Mouse (Mus musculus): ENCODE results near the gene Efr3b. TPM values are rescaled to one million over a fixed set of nuclear protein-coding genes. Genes with fewer than 3 reads are reported as not detected.
A peak's percentile ranks its signal among the peaks of the same experiment; 100 is the strongest.

The Efr3b gene
- total RNA-seq (2017), result 0.12 TPM in 1 of 2 replicates, not detected in the other

DNA sequence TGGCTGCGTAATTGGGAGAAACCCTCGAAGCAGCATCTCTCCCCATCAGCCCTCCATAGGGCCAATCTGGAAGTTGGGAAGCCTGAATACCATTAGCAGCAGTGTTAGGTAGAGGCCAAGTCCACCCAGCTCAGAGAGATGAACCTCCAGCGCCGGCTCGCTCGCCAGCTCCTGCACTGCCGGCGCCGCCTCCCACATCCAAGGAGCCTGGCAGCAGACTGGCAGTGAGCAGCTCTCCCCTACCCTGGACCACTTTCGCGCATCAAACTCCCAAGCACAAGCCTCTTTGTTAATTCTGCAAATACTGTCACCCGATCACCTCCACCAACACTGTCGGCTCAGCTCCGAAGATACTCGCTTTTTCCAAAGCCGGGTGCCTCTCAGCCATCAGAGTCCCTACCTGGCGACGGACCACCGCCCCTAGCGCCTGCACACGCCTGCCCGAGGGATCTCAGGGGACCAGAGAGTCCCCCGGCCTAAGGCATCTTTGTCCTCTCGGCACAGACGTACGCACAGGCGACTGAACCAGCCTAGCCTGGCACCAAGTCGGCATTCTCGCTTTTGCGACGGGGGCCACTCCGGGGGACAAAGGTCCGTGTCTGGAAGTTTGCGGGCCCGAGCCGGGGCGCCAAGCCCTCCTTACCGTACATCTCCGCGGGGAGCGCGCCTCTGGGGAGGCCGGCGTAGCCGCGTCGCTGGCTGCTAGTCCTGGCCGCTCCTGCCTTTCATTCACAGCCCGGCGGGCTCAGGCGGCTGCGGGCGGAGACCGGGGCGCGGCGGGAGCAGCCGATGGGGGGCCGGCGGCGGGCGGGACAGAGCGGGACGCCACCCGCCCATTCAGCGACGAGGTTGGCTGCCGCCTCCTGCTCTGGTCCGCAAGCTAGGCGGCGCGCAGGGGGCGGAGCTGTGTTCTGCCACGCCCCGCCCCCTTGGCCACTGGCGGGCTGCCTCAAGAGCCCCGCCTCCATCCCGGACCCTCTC lies at the start of gene Efr3b:
Gene Efr3b, minus strand, starts transcription at position 855 of the 981 bp plus-strand sequence.
- ATAC-seq (ENCODE audit: extremely low read depth, insufficient number of reproducible peaks, low FRiP score, poor library complexity, severe bottlenecking), result no peak; the same call in 1 of the 2 replicates

DNA sequence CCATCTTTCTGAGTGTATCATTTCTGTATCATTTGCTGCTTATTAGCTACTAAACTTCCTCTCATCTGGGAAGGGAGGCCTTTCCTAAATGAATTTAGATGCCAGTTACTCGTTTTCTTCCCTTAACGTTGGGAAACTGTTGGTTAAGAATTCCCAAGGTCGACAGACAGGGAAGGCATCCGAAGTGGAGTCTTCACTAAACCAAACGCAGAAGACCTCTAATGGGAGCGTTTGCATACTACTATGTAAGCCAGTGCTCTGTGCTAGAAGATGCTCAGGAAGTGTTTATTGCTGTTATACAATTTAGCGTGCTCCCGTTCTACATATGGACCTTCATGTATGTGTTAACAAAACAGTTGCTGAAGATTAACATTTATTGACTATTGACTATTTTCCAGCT lies 44.7 kb upstream of the Efr3b start:
- no peak for ATAC-seq (ENCODE audit: extremely low read depth, insufficient number of reproducible peaks, low FRiP score, poor library complexity, severe bottlenecking)

DNA sequence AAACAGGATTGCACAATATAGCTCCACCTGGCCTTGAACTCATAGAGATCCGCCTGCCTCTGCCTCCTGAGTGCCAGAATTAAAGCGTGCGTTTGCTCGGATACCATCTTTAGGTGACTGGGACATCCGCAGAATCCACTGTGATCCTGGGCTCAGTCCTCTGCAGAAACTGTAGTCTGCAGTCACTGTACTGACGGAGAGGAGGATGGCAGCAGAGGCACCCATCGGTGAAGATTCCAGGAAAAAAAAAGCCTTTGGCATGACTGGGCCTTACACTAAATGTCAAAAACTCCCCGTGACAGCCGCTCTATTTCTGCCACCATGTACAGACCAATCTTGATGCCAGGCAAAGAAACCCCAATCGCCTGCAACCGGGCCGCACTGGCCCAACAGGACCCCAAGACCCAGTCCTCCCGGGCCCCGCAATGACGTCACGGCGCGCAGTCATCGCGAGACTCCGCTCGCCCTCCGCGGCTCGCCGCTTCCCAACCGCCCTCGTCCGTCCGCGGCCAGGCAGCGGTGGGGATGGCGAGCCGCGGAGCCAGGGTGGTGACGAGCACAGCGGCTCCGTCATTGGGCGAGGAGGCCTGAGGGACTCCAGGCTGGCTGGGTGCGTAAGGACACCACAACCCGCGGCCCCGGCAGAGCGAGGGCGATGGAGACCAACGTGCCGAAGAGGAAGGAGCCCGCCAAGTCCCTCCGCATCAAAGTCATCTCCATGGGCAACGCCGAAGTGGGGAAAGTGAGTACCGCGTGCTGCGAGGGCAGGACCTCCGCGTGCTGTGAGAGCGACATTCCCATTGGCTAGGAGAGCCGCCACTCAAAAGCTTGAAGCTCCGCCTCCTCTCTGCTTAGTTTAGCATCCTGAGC lies 43.7 kb upstream of the Efr3b start, which contains the start of gene Dnajc27:
Gene Dnajc27, plus strand, starts transcription at position 452 of the 870 bp plus-strand sequence.
- peak; percentile 94 for ATAC-seq (ENCODE audit: extremely low read depth, insufficient number of reproducible peaks, low FRiP score, poor library complexity, severe bottlenecking)

DNA sequence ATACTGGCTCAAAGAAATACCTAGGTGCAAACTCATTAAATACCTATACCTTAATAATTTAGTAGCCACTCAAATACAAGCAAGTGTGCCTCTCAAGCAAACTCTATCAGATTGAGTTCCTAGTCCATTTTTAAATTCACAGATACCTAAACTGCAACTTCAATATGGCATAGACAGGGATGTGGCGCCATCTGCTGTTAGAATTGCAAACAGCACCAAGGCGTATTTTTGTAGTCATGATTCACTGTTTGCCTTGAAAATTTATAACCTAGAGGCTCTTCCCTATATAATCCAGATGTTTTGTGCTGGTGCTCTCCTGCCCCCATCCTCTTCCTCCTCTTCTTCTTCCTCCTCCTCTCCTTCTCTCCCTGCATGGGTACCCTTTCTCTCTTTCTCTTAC lies 41.6 kb upstream of the Efr3b start:
- ATAC-seq (ENCODE audit: extremely low read depth, insufficient number of reproducible peaks, low FRiP score, poor library complexity, severe bottlenecking), result peak; percentile 34; the same call in 1 of the 2 replicates

DNA sequence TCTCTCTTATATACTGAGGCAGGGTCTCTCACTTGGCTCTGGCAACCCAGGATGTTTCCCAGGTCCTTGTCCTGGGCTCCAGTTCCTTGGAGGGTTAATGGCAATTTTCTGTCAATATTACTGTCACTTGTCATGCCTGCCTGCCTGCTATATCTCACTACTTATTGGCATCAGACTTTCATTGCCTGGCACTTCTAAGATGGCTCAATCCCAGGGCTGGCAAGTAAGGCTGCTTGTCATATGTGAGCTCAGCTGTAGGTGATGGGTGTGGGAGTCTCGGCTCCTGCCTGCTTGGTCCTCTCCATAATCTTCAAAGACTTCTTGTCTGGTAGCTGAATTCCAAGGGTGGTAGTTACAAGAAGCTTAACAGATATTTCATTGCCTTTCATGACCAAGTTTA lies 39.4 kb upstream of the Efr3b start:
- ATAC-seq (ENCODE audit: extremely low read depth, insufficient number of reproducible peaks, low FRiP score, poor library complexity, severe bottlenecking), result no peak

DNA sequence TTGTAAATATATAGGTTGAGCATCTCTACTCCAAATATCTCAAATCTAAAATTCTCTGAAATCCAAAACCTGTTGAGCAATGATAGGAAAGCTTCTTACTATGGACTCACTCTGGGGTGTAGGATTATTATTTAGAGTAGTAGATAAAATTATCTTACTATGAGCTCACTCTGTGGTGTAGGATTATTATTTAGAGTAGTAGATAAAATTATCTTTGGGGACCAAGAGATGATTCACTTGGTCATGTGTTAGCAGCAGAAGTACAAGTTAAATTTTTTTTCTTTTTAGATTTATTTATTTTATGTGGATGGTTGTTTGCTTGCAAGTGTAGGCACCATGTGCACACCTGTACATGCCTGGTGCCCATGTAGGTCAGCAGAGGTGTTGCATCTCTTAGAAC lies 37.7 kb upstream of the Efr3b start:
- no peak for ATAC-seq (ENCODE audit: extremely low read depth, insufficient number of reproducible peaks, low FRiP score, poor library complexity, severe bottlenecking)

DNA sequence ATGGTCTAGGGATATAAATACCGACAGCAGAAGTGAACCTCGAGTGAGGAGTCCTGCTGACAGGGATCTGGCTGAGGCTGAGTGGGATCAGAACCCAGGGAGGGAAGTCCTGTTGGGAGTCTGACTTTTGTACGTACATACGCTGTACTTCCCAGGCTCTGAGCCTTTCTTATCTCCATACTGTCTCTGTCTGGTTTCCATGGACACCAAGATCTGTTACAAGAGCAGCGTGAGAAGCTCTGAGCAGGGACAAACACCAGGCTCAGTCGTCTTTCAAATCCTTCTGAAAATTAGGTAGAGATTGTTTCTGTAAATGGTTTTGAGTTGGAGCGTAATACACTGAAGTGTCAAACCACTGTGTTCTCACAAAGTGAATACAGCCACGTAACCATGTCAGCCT lies 36.7 kb upstream of the Efr3b start:
- no peak for ATAC-seq (ENCODE audit: extremely low read depth, insufficient number of reproducible peaks, low FRiP score, poor library complexity, severe bottlenecking)

DNA sequence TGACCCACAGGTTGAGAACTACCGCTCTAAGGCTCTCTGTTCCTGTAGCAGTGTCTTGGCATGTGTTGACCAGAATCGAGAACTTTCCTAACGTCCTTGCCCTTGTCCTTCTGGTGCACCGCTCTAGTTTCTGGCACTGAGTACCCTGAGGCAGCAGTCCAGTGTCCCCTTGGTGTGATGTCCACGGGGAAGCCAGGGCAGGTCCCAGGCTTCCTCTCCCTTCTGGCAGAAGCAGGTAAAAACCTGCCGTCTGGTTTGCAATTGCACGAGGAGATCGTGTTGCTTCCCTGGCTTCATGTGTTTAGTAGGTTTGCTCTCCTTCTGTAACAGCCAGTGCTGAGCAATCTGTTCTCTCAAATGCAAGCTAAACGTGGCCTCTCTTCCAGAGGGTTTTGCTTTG lies 33.0 kb upstream of the Efr3b start:
- ATAC-seq (ENCODE audit: extremely low read depth, insufficient number of reproducible peaks, low FRiP score, poor library complexity, severe bottlenecking), result no peak

DNA sequence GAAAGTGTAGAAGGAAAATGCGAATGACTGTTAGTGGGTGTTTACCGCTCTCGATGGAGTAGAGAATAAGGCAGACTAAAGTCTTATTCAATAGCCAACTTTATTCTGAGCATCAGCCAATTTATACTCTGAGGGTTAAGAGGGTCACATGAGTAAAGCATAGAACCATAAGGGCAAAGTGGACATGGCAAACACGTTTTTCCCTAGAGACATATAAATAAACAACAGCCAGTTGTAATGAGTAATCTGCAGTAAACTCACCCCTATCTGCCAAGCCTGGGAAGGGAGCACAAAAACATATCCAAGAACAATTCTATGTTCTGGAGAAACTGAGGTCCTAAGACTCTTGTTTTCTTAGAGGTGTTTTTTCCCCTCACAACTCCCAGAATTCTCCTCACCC lies 29.8 kb upstream of the Efr3b start:
- no peak for ATAC-seq (ENCODE audit: extremely low read depth, insufficient number of reproducible peaks, low FRiP score, poor library complexity, severe bottlenecking)

DNA sequence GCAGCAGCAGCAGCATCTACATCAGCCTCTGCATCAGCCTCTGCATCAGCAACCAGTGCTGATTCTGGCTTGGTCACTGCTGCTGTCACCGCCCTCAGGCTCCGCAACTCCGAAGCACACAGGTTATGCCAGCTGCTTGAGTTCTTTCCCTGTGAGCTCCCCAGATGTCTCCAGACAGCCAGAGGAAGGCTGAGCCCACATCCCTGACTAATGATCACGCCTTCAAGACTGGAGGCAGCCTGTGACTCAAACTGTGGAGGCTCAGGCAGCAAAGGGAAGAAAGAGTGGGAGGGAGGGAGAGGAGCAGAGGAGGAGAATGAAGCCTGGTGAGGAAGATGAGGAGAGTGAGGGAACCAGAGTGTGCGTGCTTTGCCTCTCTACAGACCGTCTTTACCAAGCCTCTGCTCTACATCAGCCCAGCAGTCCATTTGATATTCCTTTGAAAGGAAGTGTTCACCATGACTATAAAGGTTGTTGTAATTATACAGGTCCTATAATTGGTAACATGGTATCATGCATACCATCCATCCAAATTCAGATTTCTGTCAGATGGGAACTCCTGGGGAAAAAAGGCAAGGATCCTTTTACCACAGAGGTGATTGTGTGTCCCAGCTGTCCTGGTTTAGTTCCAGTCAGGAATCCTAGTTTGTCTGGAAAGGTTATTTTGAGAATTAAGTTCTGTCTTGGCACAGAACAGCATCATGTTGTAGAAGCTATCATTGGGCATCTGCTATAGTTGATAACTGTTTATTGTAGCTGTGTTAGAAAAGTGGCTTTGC lies 28.2 kb upstream of the Efr3b start:
- ATAC-seq (ENCODE audit: extremely low read depth, insufficient number of reproducible peaks, low FRiP score, poor library complexity, severe bottlenecking), result no peak

DNA sequence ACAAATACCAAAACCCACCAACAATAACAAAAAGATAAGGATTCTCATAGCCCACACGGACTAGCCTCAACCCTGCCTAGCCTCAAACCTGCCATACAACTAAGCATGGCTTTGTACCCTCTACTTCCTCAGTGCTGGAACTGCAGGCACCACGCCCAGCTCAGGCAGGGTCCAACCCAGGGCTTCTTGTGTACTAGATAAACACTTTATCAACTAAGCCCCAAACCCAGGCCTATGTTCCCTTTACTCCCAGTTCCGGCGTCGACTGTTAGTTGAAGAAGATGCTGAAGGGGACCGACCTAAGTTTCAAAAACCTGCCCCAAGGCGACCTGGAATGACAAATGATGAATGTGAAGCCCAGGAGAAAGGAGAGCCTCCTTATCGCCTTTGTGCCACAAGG lies 27.2 kb upstream of the Efr3b start:
- ATAC-seq (ENCODE audit: extremely low read depth, insufficient number of reproducible peaks, low FRiP score, poor library complexity, severe bottlenecking), result no peak

DNA sequence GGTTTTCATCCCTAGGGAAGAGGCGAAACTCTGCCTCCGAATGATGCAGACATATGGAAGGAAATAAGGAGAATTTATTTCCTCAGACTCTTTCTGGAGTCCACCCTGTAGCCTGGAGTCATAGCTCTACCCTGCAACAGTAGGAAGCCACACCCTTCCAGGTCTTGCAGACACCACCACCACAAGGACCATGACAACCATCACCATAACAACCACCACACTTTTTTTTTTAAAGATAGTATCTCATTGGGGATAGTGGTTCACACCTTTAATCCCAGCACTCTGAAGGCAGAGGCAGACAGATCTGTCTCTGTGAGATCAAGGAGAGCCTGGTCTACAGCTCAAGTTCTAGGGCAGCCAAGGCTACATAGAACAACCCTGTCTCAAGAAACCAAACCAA lies 26.8 kb upstream of the Efr3b start:
- ATAC-seq (ENCODE audit: extremely low read depth, insufficient number of reproducible peaks, low FRiP score, poor library complexity, severe bottlenecking), result no peak

DNA sequence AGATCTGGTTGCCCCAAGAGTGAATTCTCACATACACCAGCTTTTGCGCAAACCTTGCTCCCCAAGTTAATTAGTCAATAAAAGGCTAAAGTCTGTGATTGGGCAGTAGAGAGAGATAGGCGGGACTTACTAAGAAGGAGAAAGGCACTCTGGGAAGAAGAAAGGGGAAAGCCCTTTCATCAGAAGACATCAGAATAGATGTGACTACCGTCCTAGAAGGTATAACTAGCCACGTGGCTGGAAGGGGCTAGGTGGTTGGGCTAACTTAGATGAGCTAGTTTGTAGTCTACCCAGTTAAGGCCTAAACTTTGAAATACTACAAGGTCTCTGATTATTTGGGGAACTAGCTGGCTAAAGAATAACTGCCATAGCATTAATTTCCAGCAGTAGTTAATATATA lies 21.0 kb upstream of the Efr3b start:
- no peak for ATAC-seq (ENCODE audit: extremely low read depth, insufficient number of reproducible peaks, low FRiP score, poor library complexity, severe bottlenecking)

DNA sequence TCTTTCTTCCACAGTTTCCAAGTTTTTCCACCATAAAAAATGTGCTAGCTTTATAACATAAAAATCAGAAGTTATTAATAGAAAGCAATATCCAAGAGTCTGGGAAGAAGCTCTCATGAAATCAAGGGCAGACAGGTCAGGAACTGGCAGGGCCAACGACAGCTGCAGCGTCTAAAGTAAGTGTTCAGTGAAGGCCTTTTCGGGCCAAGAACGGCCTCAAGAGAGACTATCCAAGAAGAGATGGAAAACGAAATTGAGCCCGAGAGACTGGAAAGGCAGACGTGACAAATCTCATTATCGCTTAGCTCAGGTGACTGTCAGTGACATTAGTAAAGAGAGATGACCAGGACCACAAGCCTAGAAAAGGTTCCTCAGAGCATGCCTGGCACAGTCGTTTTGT lies 19.6 kb upstream of the Efr3b start:
- no peak for ATAC-seq (ENCODE audit: extremely low read depth, insufficient number of reproducible peaks, low FRiP score, poor library complexity, severe bottlenecking)

DNA sequence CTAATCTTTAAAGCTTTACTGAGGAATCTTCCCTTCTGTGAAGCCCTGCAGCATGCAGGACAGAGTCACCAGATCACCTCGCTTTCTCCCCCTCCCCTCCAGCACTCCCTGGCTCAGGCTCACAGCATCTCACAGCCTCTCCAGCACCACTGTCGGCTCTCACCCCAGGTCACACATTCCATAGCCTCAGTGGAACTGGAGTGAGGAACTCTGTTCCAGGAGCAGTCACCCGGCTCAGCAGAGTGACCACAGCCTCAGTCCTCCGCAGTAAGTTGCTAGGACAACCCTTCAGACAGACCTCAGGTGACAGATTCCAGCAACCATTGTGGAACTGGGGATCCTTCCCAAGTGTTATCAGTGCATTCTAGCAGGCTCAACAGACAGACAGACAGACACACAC lies 16.1 kb upstream of the Efr3b start:
- ATAC-seq (ENCODE audit: extremely low read depth, insufficient number of reproducible peaks, low FRiP score, poor library complexity, severe bottlenecking), result no peak

DNA sequence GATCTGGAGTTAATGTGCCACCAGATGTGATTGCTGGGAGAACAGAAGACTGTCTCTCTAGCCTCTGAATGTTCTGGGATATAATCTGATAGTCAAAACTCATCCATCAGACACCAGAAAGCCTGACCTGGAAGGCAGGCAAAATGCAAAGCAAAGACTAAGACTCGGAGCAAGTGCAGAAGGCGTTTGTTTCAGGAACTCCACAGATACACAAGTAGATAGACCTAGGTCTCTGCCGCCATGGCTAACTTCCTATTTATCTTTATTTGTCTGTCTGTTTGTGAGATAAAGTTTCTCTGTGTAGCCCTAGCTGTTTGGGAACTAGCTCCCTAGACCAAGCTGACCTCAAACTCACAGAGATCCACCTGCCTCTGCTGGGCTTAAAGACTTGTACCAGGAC lies 14.9 kb upstream of the Efr3b start:
- ATAC-seq (ENCODE audit: extremely low read depth, insufficient number of reproducible peaks, low FRiP score, poor library complexity, severe bottlenecking), result no peak

DNA sequence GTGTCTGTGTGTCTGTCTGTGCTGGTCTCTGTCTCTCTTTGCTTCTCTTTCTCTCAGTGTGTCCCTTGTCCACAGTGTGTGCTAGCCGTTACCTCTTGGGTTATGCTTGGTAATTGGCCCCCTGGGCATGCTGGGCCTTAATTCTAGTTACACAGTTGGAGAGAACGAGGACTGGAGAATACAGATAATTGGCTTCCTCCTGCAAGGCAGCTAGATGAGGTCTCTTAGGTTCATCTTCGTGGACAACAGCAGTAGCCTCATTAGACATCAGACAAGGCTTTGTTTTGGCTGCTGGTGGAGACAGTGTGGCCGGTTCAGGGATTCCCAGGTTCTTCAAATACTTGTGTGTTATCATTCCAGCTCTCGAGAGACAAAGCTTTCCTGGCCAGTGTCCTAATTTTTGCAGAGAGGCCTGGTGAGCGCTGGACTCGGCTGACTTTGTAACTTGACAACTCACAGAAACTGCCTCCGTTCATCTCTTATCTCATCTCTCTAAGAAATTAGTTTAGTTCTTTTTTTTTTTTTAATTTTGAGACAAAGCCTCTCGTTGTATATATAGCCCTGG lies 12.2 kb upstream of the Efr3b start:
- ATAC-seq (ENCODE audit: extremely low read depth, insufficient number of reproducible peaks, low FRiP score, poor library complexity, severe bottlenecking), result no peak

DNA sequence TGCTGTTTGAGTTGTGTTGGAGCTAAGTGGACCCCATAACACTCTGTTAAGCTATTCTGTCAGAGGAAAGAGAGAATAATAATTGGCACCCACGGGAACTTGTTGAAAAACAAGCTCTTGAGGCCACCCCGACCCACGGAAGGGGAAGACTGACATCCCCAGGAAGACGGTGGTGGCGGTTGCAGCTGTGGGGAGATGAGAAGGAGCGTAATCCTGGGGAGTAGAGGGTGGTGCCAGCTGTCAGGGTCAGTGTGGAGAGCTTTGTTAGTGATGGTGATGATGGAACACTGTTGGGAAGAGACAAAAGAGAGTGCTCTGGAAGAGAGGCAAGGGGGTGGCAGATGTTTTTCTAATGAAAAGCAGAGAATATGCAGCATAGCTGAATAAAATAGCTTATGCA lies 9.3 kb upstream of the Efr3b start:
- ATAC-seq (ENCODE audit: extremely low read depth, insufficient number of reproducible peaks, low FRiP score, poor library complexity, severe bottlenecking), result no peak

DNA sequence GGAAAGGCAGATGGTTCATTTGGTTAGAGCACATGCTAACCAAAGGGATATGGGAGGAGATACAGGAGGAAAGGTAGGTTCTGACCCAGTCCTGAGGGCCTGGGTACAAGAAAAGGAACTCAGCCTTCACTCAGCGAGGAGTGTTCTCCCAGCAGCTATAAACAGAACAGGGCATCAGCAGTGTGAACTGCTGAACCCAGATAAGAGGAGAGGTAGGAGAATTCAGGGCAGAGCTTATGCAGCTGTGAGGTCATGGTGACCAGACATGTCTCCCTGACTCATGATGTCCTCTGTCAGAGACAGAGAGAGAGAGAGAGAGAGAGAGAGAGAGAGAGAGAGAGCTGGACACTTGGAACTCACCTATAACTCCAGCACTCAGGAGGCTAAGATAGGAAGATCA lies 7.3 kb upstream of the Efr3b start:
- ATAC-seq (ENCODE audit: extremely low read depth, insufficient number of reproducible peaks, low FRiP score, poor library complexity, severe bottlenecking), result no peak

Measured in neutrophil, adult 5-6 weeks (primary cell).